Mouse (Mus musculus) limb, embryonic 15.5 days (tissue): ENCODE measurements around the gene Rdh8. TPM values are rescaled to one million over a fixed set of nuclear protein-coding genes. Genes with fewer than 3 reads are reported as not detected.

ENCODE experiments used
- ATAC-seq: fragments of 200-750 bp; cut with Nextera tagmentation; 2 replicates; pipeline ENCODE4 v1.8.0; 2017; ENCODE audit warnings: low read depth, moderate TSS enrichment; ENCODE audit not compliant: insufficient number of reproducible peaks, low FRiP score, low TSS enrichment
- H3K27ac ChIP-seq: fragments of 300-500 bp; sonication (generic); 2 replicates; pipeline ENCODE4 v1.5.1; 2015; ENCODE audit warnings: moderate library complexity, mild to moderate bottlenecking, inconsistent platforms
- H3K27me3 ChIP-seq: fragments of 300-500 bp; sonication (generic); 2 replicates; pipeline ENCODE4 v1.6.1; 2015; ENCODE audit warnings: inconsistent platforms
- H3K36me3 ChIP-seq: fragments of 300-500 bp; sonication (generic); 2 replicates; pipeline ENCODE4 v1.6.1; 2015; ENCODE audit warnings: inconsistent platforms
- H3K4me1 ChIP-seq: fragments of 300-500 bp; sonication (generic); 2 replicates; pipeline ENCODE4 v1.6.1; 2015; ENCODE audit warnings: inconsistent platforms
- H3K4me2 ChIP-seq: fragments of 300-500 bp; sonication (generic); 2 replicates; pipeline ENCODE4 v1.6.1; 2015; ENCODE audit warnings: mild to moderate bottlenecking, inconsistent platforms
- H3K4me3 ChIP-seq: fragments of 300-500 bp; sonication (generic); 2 replicates; pipeline ENCODE4 v1.5.1; 2015; ENCODE audit warnings: mild to moderate bottlenecking, inconsistent platforms
- H3K9ac ChIP-seq: fragments of 300-500 bp; sonication (generic); 2 replicates; pipeline ENCODE4 v1.6.1; 2015; ENCODE audit warnings: inconsistent platforms
- H3K9me3 ChIP-seq: fragments of 300-500 bp; sonication (generic); 2 replicates; pipeline ENCODE4 v1.6.1; 2016; ENCODE audit warnings: inconsistent platforms
- WGBS: fragments of 180-500 bp; shearing (Covaris S2); methylation state at CpG from one replicate; pipeline ENCODE4 v1.1.7; 2015; 5-methylcytosine and 5-hydroxymethylcytosine counted together
- polyA plus RNA-seq: library from polyadenylated mRNA; unstranded; fragments of >200 nt; fragmentation: Nextera tagmentation; extraction: Ambion mirVana; gene quantifications from 2 replicates; pipeline ENCODE4 v1.2.1, GENCODE M21; 2015

Gene Rdh8
- polyA plus RNA-seq, 1 experiment from 2014 or later, result not detected

DNA sequence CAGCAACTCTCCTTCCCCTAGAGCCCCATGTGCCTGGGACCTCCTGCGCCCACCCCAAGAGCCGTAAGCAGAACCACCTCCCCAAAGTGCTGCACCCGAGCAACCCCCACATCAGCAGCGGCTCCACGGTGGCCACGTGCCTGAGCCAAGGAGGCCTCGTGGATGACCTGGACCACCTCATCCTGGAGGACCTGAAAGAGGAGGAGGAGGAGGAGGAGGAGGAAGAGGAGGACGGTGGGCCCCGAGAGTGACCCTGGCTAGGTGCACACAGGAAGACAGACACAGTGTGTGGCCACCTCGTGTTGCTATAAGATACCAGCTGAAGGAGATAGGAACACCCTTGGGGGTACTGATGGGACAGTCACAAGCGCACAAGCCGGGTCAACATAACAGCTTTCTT, 55.2 kb downstream of the Rdh8 start:
- Histone ChIP-seq H3K4me2 (no peak overlapping the region), H3K27me3 (peaks cover 30% of the 10 kb centered on the region), H3K9me3 (no peaks in the 10 kb centered on the region), H3K4me1 (peaks cover 16% of the 10 kb centered on the region), H3K27ac (no peak overlapping the region), H3K9ac (no peak overlapping the region), H3K36me3 (no peaks in the 10 kb centered on the region), H3K4me3 (no peak overlapping the region)
- no peak for ATAC-seq
- WGBS, result 80% methylated on average over 12 of the region's 12 CpGs

DNA sequence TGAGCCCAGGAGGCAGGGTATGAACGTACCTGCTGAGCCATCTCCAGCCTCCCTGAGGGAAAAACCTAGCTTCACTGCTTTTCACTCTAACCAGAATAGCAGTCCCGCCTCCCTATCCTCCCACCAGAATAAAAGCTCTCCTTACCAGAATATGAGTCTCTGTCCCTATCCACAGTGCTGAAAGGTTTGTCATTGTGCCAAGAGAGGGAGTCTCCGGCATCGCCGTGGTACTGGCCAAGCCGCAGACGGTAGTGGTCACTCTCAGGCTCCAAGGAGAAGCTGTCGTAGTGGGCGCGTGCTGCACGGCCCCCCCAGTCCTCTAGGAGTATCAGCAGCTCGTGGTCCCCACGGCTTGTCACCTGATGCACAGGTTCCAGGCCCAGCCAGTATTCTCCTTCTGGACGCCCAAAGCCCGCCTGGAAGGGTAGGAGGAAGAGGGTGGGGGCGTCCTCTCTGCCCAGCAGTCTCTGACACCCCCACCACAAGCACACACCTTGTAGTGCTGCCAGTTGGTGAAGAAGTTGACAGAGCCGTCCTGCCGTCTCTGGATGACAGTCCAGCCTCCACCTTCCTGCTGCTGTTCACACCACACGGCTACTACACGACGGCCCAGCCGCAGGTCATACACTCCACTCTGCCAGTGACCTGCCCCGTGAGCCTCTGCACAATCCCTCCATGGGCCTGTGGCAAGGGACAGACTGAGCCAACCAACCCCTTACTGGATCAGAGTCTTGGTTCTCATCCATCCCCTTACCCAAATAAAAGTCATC, 56.9 kb downstream of the Rdh8 start:
- 66% methylated on average over 23 of the region's 23 CpGs for WGBS
- H3K4me3 ChIP-seq, result no peak overlapping the region
- ATAC-seq, result no peak
- no peak overlapping the region for H3K27ac ChIP-seq
- H3K36me3 ChIP-seq, result no peaks in the 10 kb centered on the region
- H3K4me1 ChIP-seq, result peaks cover 13% of the 10 kb centered on the region
- no peak overlapping the region for H3K4me2 ChIP-seq
- H3K9me3 ChIP-seq, result no peaks in the 10 kb centered on the region
- H3K27me3 ChIP-seq, result peaks cover 13% of the 10 kb centered on the region
- H3K9ac ChIP-seq, result no peak overlapping the region

Other genes with a start within 250 kb of the Rdh8 start
- 16.8 and 18.9 TPM in 2 replicates for gene Zfp846, start 237.2 kb upstream of the Rdh8 start, polyA plus RNA-seq
- 332 and 370 TPM in 2 replicates for gene Ubl5, start 175.6 kb upstream of the Rdh8 start, polyA plus RNA-seq
- gene Fbxl12, start 173.7 kb upstream of the Rdh8 start, polyA plus RNA-seq, result 19.2 and 20.0 TPM in 2 replicates
- 43.7 and 46.7 TPM in 2 replicates for gene Pin1, start 166.4 kb upstream of the Rdh8 start, polyA plus RNA-seq
- 9.3 and 9.7 TPM in 2 replicates for gene Olfm2, start 72.2 kb upstream of the Rdh8 start, polyA plus RNA-seq
- 8.0 and 15.3 TPM in 2 replicates for gene Col5a3, start 3.4 kb upstream of the Rdh8 start, polyA plus RNA-seq
- gene A230050P20Rik, start 50.1 kb downstream of the Rdh8 start, polyA plus RNA-seq, result 9.5 and 11.8 TPM in 2 replicates
- 4.6 and 5.0 TPM in 2 replicates for gene Angptl6, start 61.2 kb downstream of the Rdh8 start, polyA plus RNA-seq
- gene Ppan, start 69.7 kb downstream of the Rdh8 start, polyA plus RNA-seq, result 86.9 and 88.6 TPM in 2 replicates
- gene Eif3g, start 80.1 kb downstream of the Rdh8 start, polyA plus RNA-seq, result 303 and 319 TPM in 2 replicates
- gene Dnmt1, start 141.4 kb downstream of the Rdh8 start, polyA plus RNA-seq, result 79.7 and 82.3 TPM in 2 replicates
- gene S1pr2, start 158.3 kb downstream of the Rdh8 start, polyA plus RNA-seq, result 62.0 and 65.1 TPM in 2 replicates
- 112 and 116 TPM in 2 replicates for gene Mrpl4, start 184.2 kb downstream of the Rdh8 start, polyA plus RNA-seq
- gene Icam1, start 197.5 kb downstream of the Rdh8 start, polyA plus RNA-seq, result 23.4 and 24.4 TPM in 2 replicates
- 0.96 and 3.0 TPM in 2 replicates for gene Icam4, start 210.9 kb downstream of the Rdh8 start, polyA plus RNA-seq
- 0.05 and 0.21 TPM in 2 replicates for gene Icam5, start 213.6 kb downstream of the Rdh8 start, polyA plus RNA-seq
- gene Zglp1, start 248.6 kb downstream of the Rdh8 start, polyA plus RNA-seq, result 0.56 TPM in 1 of 2 replicates, not detected in the other